11 mouse cellular contexts compared by ENCODE assay signal in the genomic region with DNA sequence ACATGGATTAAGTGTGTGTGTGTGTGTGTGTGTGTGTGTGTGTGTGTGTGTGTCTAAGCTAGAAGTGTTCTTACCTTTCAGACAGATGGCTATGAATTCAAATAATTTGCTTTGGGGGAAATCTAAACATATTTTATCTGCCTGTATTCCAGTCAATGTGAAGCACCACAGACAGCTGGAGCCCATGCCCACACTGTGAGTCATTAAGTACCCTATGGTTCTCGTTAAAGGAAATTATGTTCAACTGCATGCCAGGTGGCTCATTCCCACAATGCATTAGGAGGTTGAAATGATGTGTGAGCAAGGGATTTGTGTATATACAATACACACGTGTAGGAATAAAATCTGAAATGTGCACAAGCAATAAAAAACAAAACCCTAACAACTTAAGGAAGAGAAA.
DNase-seq lines count a peak whose midpoint lies in the region.
"Had no signal": no experiment of that assay in that cellular context is flagged by ENCODE, and none has a peak within 500 bp of the region (broad histone marks: within the 10 kb centered on the region; RNA-seq: fewer than 3 reads in every experiment).

No protein-coding gene starts in this region.

- peak; percentile 21 for DNase-seq in embryo, embryonic 11 days
- DNase-seq in embryo, embryonic 9.5 days (ENCODE audit: extremely low spot score): no peak
- peak; percentile 17 to 36 for DNase-seq in left cerebral cortex, postnatal 25 days (ENCODE audit: low spot score in 2 of 2)
- DNase-seq in left cerebral cortex, adult 11 months (ENCODE audit: low spot score): no peak
- peak; percentile 21 for DNase-seq in layer of hippocampus, adult 9-10 months (ENCODE audit: low spot score)
- peak; percentile 45 to 55 for DNase-seq in right cerebral cortex, adult 2 months (ENCODE audit: low spot score in 2 of 2)
- DNase-seq in ovary, adult 18-20 months (ENCODE audit: low spot score): no peak
- no peak for DNase-seq in adrenal gland, adult (ENCODE audit: inconsistent age in 2 of 2, low spot score in 1 of 2)
- DNase-seq: cerebellum, adult 9-10 months; kidney, postnatal 10 days; liver had no signal

- intact Hi-C loops in left cerebral cortex, postnatal 25 days (cut with DNase I): no loop called here

Comparison
In these comparisons a context has a peak if more than half of its experiments do, and no peak if none do; other contexts are left out.
1. DNase-seq: peak in embryo, embryonic 11 days (single experiment), left cerebral cortex, postnatal 25 days (2 of 2), layer of hippocampus, adult 9-10 months (single experiment) and right cerebral cortex, adult 2 months (2 of 2); none in embryo, embryonic 9.5 days (single experiment), left cerebral cortex, adult 11 months (single experiment), ovary, adult 18-20 months (single experiment) and adrenal gland, adult (0 of 2).